Mouse (Mus musculus) forebrain, postnatal 0 days (tissue): Measurements from ENCODE around the gene 4930505A04Rik. TPM values are rescaled to one million over a fixed set of nuclear protein-coding genes. Genes with fewer than 3 reads are reported as not detected.

Source experiments
- ATAC-seq: fragments of 200-750 bp; cut with Nextera tagmentation; 2 replicates; pipeline ENCODE4 v1.8.0; 2017; ENCODE audit warnings: mild to moderate bottlenecking, moderate library complexity
- DNase-seq: peaks from one replicate; pipeline ENCODE4 v3.0.0-alpha.2; 2015
- H3K27ac ChIP-seq: fragments of 300-500 bp; sonication (generic); 2 replicates; pipeline ENCODE4 v1.5.1; 2014; ENCODE audit warnings: low read depth, mild to moderate bottlenecking, antibody characterized with exemption, low read length, moderate library complexity, mixed read lengths
- H3K27me3 ChIP-seq: fragments of 300-500 bp; sonication (generic); 2 replicates; pipeline ENCODE4 v1.6.1; 2014; ENCODE audit warnings: mild to moderate bottlenecking, low read length, mixed read lengths; ENCODE audit not compliant: insufficient read depth
- H3K36me3 ChIP-seq: fragments of 300-500 bp; sonication (generic); 2 replicates; pipeline ENCODE4 v1.6.1; 2014; ENCODE audit warnings: mild to moderate bottlenecking, moderate library complexity; ENCODE audit not compliant: insufficient read depth
- H3K4me1 ChIP-seq: fragments of 300-500 bp; sonication (generic); 2 replicates; pipeline ENCODE4 v1.6.1; 2014; ENCODE audit warnings: antibody characterized with exemption; ENCODE audit not compliant: insufficient read depth
- H3K4me2 ChIP-seq: fragments of 300-500 bp; sonication (generic); 2 replicates; pipeline ENCODE4 v1.6.1; 2014; ENCODE audit warnings: low read depth, mild to moderate bottlenecking, moderate library complexity
- H3K4me3 ChIP-seq: fragments of 300-500 bp; sonication (generic); 2 replicates; pipeline ENCODE4 v1.5.1; 2014; ENCODE audit warnings: low read depth, low read length, mixed read lengths
- H3K9ac ChIP-seq: fragments of 300-500 bp; sonication (generic); 2 replicates; pipeline ENCODE4 v1.6.1; 2014; ENCODE audit warnings: mild to moderate bottlenecking
- H3K9me3 ChIP-seq: fragments of 300-500 bp; sonication (generic); 2 replicates; pipeline ENCODE4 v1.6.1; 2016; ENCODE audit warnings: low read length
- CTCF ChIP-seq: sonication (generic); IDR thresholded peaks from 2 replicates; pipeline ENCODE4 v1.5.1; 2016; ENCODE audit warnings: antibody characterized with exemption, control low read depth, low read depth
- WGBS: fragments of 180-500 bp; shearing (Covaris S2); extraction: QIAGEN DNeasy Blood & Tissue Kit; methylation state at CpG from one replicate; pipeline ENCODE4 v1.1.7; 2014; 5-methylcytosine and 5-hydroxymethylcytosine counted together
- polyA plus RNA-seq: library from polyadenylated mRNA; unstranded; fragments of >200 nt; fragmentation: Nextera tagmentation; extraction: Ambion mirVana; gene quantifications from 2 replicates; pipeline ENCODE4 v1.2.1, GENCODE M21; 2015
- total RNA-seq: library from RNA; depleted of rRNA; stranded (reverse); fragments of >200 nt; gene quantifications from 2 replicates; pipeline ENCODE4 v1.2.3, GENCODE M21; 2014; rRNA removed

The 4930505A04Rik gene
- total and polyA plus RNA-seq, 2 experiments from 2014 or later: 0.23 to 0.48 TPM

- no peak for TF ChIP-seq CTCF
- DNase-seq: no peak
- Histone ChIP-seq H3K9me3 (no peaks in the 10 kb centered on the region), H3K4me3 (no peak overlapping the region), H3K36me3 (no peaks in the 10 kb centered on the region), H3K4me2 (no peak overlapping the region), H3K27me3 (no peaks in the 10 kb centered on the region), H3K27ac (no peak overlapping the region), H3K9ac (no peak overlapping the region), H3K4me1 (no peaks in the 10 kb centered on the region)
- 87% methylated on average over 2 of the region's 2 CpGs for WGBS
- no peak for ATAC-seq
Measured at GRCm38 (mm10) chr11:30433256-30433950, 38.2 kb downstream of the 4930505A04Rik start.

- Histone ChIP-seq H3K27me3 (no peaks in the 10 kb centered on the region), H3K4me1 (no peaks in the 10 kb centered on the region), H3K4me3 (no peak overlapping the region), H3K9me3 (no peaks in the 10 kb centered on the region), H3K4me2 (no peak overlapping the region), H3K36me3 (no peaks in the 10 kb centered on the region), H3K27ac (no peak overlapping the region), H3K9ac (no peak overlapping the region)
- ATAC-seq: no peak
- WGBS: 54% methylated on average over 2 of the region's 2 CpGs
- no peak for TF ChIP-seq CTCF
- no peak for DNase-seq
Measured at GRCm38 (mm10) chr11:30405581-30405980, 66.0 kb downstream of the 4930505A04Rik start.

- DNase-seq: no peak
- WGBS: 77% methylated on average over 4 of the region's 4 CpGs
- TF ChIP-seq CTCF: no peak
- ATAC-seq: no peak
- Histone ChIP-seq H3K9ac (no peak overlapping the region), H3K27me3 (no peaks in the 10 kb centered on the region), H3K4me3 (no peak overlapping the region), H3K27ac (no peak overlapping the region), H3K4me1 (no peaks in the 10 kb centered on the region), H3K9me3 (no peaks in the 10 kb centered on the region), H3K36me3 (no peaks in the 10 kb centered on the region), H3K4me2 (no peak overlapping the region)
Measured at GRCm38 (mm10) chr11:30404619-30405200, 66.9 kb downstream of the 4930505A04Rik start.

GRCm38 (mm10) chr11:30394351-30394750 is 77.3 kb downstream of the 4930505A04Rik start:
- no peak for TF ChIP-seq CTCF
- no peak for DNase-seq
- no peak for ATAC-seq
- no peak overlapping the region for H3K4me2 ChIP-seq
- H3K4me3 ChIP-seq: no peak overlapping the region
- H3K4me1 ChIP-seq: no peaks in the 10 kb centered on the region
- H3K9ac ChIP-seq: no peak overlapping the region
- no peaks in the 10 kb centered on the region for H3K27me3 ChIP-seq
- no peak overlapping the region for H3K27ac ChIP-seq
- no peaks in the 10 kb centered on the region for H3K36me3 ChIP-seq
- H3K9me3 ChIP-seq: no peaks in the 10 kb centered on the region

GRCm38 (mm10) chr11:30383076-30383475 is 88.6 kb downstream of the 4930505A04Rik start:
- H3K27ac ChIP-seq: no peak overlapping the region
- no peaks in the 10 kb centered on the region for H3K4me1 ChIP-seq
- no peak for ATAC-seq
- TF ChIP-seq CTCF: no peak
- H3K9me3 ChIP-seq: no peaks in the 10 kb centered on the region
- no peak overlapping the region for H3K4me2 ChIP-seq
- no peak overlapping the region for H3K9ac ChIP-seq
- DNase-seq: no peak
- no peaks in the 10 kb centered on the region for H3K27me3 ChIP-seq
- H3K4me3 ChIP-seq: no peak overlapping the region
- H3K36me3 ChIP-seq: no peaks in the 10 kb centered on the region

Other genes starting within 250 kb of the 4930505A04Rik start
- 289 and 328 TPM in 2 replicates for gene Sptbn1, start 203.7 kb downstream of the 4930505A04Rik start, total RNA-seq
- 108 and 150 TPM in 2 replicates for gene Sptbn1, start 203.7 kb downstream of the 4930505A04Rik start, polyA plus RNA-seq
- gene Acyp2, start 177.8 kb upstream of the 4930505A04Rik start, total RNA-seq: 14.0 and 16.6 TPM in 2 replicates
- gene Acyp2, start 177.8 kb upstream of the 4930505A04Rik start, polyA plus RNA-seq: 25.0 and 28.4 TPM in 2 replicates